Mouse (Mus musculus): Measurements from ENCODE around the gene Mrps7. TPM values are rescaled to one million over a fixed set of nuclear protein-coding genes. Genes with fewer than 3 reads are reported as not detected.

Gene Mrps7
- polyA plus RNA-seq, 1 experiment from 2014 or later: 106 TPM

DNA sequence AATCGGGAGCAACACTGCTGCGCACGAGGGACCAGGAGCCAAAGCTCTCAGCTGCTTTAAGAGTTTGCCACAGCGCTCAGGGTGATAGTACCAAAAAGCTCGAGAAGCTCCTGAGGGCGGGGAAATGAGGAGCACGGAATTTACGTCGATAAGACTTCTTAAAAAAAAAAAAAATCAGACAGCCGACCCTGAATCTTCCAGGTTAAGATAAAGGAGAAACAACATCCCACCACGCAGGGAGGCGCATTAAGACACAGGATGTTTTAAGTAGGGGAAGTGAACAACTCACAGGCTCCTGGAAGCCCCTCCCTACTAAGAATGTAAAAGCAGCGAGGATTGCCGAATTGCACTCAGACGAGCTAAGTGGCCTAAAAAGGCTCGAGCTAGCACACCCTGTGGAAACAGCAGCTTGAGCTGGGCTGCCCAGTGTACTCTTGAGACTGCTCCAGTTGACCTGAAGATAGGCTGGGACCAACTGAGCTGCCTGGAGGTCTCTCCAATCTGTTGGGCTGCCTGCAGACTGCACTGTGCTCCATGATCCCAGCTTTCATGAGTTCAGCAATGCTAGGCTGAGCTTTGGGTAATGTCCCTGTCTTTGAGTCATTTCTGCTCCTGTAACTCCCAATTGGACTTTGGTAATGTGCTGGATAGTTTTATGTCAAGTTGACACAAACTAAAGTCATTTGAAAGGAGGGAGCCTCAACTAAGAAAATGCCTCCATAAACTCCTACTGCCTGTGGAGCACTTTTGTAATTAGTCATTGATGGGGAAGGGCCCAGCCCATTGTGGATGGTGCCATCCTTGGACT is 9.6 kb downstream of the Mrps7 start:
- Histone ChIP-seq H3K4me1 (peaks cover 43% of the 10 kb centered on the region), H3K27me3 (ENCODE audit: low read depth, poor library complexity, severe bottlenecking) (peaks cover 16% of the 10 kb centered on the region), H3K4me3 (peak overlapping the region; percentile 72), H3K27ac (replicated peaks) (peak overlapping the region; percentile 88), H3K36me3 (peaks cover 45% of the 10 kb centered on the region), H3K9me3 (replicated peaks) (no peaks in the 10 kb centered on the region)
- WGBS: under 1% methylated on average over 16 of the region's 16 CpGs
- no peak for DNase-seq (ENCODE audit: low spot score)

DNA sequence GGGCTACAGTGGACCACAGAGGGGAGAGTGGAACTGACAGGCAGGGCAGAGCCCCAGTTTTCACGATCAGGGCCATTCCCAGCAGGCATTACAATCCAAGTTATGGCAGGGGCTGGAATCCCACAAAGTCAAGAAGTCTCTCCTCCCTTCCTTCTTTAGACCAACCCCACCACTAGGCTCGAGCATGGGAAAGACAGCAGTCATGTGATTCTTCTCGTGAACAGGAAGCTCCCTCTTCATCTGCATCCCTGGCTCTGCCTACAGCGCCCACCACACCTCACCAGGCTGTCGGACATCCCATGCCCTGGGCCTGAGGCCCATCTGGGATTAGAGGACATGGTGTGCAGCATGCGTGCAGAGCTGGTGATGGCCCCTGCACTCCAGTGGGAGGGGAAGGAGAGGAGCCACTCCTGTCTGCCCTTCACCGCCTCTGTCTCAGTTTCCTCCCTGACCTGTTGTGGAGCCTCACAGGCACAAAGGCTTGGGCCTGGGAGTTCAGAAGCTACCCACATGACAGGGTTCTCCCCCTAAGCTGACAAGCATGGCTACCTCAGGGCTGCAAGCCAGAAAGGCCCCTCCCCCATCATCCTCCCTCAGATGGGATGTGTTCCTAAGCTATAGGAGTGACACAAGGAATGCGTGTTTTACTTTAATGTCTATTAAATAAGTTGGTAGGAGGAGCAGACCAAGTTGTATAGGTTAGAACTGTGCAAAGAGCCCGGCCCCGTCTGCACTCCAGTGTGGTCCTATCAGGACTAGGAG is 10.8 kb downstream of the Mrps7 start:
- Histone ChIP-seq H3K4me3 (0 out of 2 replicates have a peak overlapping the region, but pooled peaks have one; percentile 4), H3K36me3 (peaks cover 41% of the 10 kb centered on the region), H3K9me3 (replicated peaks) (no peaks in the 10 kb centered on the region), H3K4me1 (peaks cover 43% of the 10 kb centered on the region), H3K27me3 (ENCODE audit: low read depth, poor library complexity, severe bottlenecking) (peaks cover 16% of the 10 kb centered on the region), H3K27ac (replicated peaks) (no peak overlapping the region; the same call in 1 of the 2 replicates)
- no peak for DNase-seq (ENCODE audit: low spot score)
- WGBS: 87% methylated on average over 10 of the region's 10 CpGs

DNA sequence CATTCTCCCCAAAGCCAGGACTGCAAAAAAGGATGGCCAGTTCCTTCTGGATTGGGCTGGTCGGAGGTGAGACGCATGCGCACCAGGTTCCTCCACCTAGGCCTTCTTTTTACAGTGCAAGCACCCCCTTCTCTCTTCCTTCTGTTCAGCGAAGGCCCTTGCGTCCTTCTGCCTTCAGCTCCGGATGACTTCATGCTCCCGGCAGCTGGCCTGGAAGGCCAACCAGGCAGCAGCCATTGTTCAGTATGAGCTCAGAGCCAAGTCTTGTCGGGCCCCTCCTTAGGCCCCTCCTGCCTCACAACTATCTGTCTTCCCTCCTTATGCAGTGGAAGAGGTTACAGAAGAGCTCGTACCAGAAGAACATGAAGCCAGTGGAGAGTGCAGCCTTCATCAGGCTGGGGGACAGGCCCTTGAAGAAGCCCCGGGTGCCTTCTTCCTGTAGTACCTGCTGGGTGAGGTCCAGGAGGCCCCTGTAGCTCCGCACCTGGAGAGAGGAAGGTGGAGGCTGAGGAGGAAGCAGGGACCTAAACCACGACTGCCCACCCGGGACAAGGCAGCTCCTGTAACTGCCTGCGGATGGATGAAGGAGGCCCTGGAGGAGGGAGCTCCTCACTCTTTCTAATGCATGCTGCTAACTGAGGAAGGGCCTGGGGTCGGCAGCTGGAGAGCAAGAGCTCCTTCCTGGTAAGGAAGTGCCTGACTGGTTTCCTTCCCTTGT is 11.5 kb downstream of the Mrps7 start:
- H3K9me3 ChIP-seq (replicated peaks): no peaks in the 10 kb centered on the region
- H3K4me1 ChIP-seq: peaks cover 43% of the 10 kb centered on the region
- no peak for DNase-seq (ENCODE audit: low spot score)
- H3K4me3 ChIP-seq: 0 out of 2 replicates have a peak overlapping the region, but pooled peaks have one; percentile 4
- H3K36me3 ChIP-seq: peaks cover 43% of the 10 kb centered on the region
- WGBS: 86% methylated on average over 15 of the region's 15 CpGs
- H3K27me3 ChIP-seq (ENCODE audit: low read depth, poor library complexity, severe bottlenecking): peaks cover 16% of the 10 kb centered on the region
- H3K27ac ChIP-seq (replicated peaks): 0 out of 2 replicates have a peak overlapping the region, but pooled peaks have one; percentile 4

DNA sequence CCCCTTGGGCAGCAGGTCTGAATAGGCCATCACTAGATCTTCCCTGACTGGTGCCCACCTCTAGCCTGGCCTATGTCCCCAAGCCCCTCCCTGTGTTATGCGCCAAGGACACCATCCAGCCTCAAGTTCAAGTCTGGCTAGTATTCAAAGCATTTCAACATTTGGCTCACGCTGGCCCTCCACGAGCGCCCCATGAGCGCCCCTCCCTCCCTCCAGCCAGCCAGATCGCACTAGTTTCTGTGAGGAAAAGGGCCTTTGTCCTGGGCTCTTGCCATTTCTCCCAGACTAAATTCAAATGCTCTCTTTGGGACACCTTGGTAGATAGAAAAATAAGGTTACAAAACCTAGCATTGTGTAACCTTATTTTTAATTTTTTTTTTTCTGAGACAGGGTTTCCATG is 12.2 kb downstream of the Mrps7 start:
- H3K36me3 ChIP-seq: peaks cover 49% of the 10 kb centered on the region
- no peak overlapping the region for H3K4me3 ChIP-seq
- peaks cover 16% of the 10 kb centered on the region for H3K27me3 ChIP-seq (ENCODE audit: low read depth, poor library complexity, severe bottlenecking)
- no peak overlapping the region for H3K27ac ChIP-seq (replicated peaks)
- 89% methylated on average over 6 of the region's 6 CpGs for WGBS
- DNase-seq (ENCODE audit: low spot score): no peak
- peaks cover 43% of the 10 kb centered on the region for H3K4me1 ChIP-seq
- H3K9me3 ChIP-seq (replicated peaks): no peaks in the 10 kb centered on the region

DNA sequence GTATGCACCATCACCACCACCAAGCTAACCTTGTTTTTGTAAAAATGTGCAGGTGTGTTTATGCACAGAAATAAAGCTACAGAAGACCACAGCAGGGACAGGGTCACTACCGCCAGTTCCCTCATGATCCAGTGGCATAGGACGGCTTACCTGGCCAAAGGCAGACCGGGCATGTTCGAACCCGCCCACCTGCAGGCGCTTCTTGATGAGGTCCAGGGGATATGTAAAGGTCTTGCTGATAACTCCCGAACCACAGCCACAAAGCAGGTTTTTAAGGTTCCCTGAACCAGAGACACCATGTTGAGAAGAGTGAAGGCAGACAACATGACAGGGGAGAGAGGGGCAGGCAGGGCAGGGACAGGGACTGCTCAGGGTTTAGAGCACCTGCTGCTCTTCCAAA is 12.6 kb downstream of the Mrps7 start:
- H3K36me3 ChIP-seq: peaks cover 54% of the 10 kb centered on the region
- 91% methylated on average over 7 of the region's 7 CpGs for WGBS
- H3K4me3 ChIP-seq: no peak overlapping the region
- peaks cover 39% of the 10 kb centered on the region for H3K4me1 ChIP-seq
- H3K27ac ChIP-seq (replicated peaks): no peak overlapping the region
- no peaks in the 10 kb centered on the region for H3K9me3 ChIP-seq (replicated peaks)
- no peak for DNase-seq (ENCODE audit: low spot score)
- peaks cover 16% of the 10 kb centered on the region for H3K27me3 ChIP-seq (ENCODE audit: low read depth, poor library complexity, severe bottlenecking)

DNA sequence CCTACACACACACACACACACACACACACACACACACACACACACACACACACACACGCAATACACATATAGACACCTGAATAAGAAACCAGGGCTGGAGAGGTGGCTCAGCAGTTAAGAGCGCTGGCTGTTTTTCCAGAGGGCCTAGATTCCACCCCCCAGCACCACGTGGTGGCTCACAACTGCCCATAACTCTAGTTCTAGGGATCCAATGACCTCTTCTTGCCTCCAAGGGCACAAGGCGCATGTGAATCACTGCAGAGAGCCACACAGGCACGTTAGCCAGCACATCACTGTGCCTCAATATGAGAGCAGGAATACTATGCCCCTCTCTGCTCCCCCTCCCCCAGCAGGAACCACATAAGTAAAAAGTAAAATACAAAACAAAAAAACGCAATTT is 13.2 kb downstream of the Mrps7 start:
- Histone ChIP-seq H3K27ac (replicated peaks) (no peak overlapping the region), H3K27me3 (ENCODE audit: low read depth, poor library complexity, severe bottlenecking) (peaks cover 16% of the 10 kb centered on the region), H3K4me1 (peaks cover 34% of the 10 kb centered on the region), H3K4me3 (no peak overlapping the region), H3K36me3 (peaks cover 59% of the 10 kb centered on the region), H3K9me3 (replicated peaks) (no peaks in the 10 kb centered on the region)
- WGBS: 85% methylated on average over 6 of the region's 6 CpGs
- DNase-seq (ENCODE audit: low spot score): no peak

DNA sequence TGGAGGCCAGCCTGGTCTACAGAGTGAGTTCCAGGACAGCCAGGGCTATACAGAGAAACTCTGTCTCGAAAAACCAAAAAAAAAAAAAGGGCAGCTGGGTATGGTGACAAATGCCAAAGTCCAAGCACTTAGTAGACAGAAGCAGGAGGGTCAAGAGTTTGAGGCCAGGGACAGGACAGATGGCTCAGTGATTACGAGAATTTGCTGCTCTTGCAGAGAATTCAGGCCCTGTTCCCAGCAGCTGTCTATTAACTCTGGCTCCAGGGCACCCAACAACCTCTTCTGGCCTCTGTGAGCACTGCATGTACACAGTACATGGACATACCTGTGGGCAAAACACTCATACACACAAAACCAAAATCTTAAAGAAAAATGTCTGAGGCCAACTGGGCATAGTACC is 14.3 kb downstream of the Mrps7 start:
- WGBS: 75% methylated on average over 2 of the region's 2 CpGs
- no peak overlapping the region for H3K27ac ChIP-seq (replicated peaks)
- H3K4me1 ChIP-seq: peaks cover 26% of the 10 kb centered on the region
- H3K9me3 ChIP-seq (replicated peaks): no peaks in the 10 kb centered on the region
- H3K36me3 ChIP-seq: peaks cover 70% of the 10 kb centered on the region
- H3K27me3 ChIP-seq (ENCODE audit: low read depth, poor library complexity, severe bottlenecking): peaks cover 16% of the 10 kb centered on the region
- no peak for DNase-seq (ENCODE audit: low spot score)
- no peak overlapping the region for H3K4me3 ChIP-seq

DNA sequence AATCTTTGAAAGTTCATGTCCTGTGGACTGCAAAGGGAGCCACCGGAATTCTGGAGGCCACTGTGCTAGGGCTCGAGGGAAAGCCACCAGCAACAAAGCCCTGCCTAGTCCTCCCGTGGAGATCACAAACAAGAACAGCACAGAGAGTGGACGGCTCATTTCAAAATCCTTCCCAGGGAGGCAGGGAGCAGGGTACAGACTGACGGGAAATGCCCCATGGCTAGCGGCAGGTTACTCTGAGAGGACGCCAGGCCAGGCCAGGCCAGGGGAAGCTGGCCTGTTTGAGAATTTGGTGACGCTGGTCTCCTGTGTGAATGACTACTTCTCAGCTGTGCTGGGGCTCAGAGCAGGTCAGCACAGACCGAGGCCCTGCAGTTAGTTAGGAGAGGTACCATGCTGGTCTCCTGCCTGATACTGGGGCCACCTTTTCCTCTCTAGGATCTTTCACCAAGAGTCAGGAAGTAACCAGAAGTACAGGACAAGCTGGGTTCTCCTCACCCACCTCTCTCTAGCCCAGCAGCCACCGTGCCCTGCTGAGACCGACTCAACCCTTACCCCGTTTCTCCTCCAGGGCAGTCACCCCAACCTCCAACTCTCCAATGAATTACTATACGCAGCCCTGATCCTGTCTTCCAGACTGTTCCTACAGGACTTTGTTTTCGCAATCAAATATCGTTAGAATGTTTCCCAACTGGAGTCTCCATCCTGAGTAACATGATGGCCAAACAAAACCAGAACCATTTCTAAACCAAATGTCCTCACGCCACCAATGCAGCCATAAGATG is 15.2 kb downstream of the Mrps7 start:
- DNase-seq (ENCODE audit: low spot score): no peak
- WGBS: 90% methylated on average over 16 of the region's 16 CpGs
- Histone ChIP-seq H3K9me3 (replicated peaks) (no peaks in the 10 kb centered on the region), H3K36me3 (peaks cover 79% of the 10 kb centered on the region), H3K4me1 (peaks cover 17% of the 10 kb centered on the region; the same call in 1 of the 2 replicates), H3K4me3 (no peak overlapping the region), H3K27ac (replicated peaks) (no peak overlapping the region), H3K27me3 (ENCODE audit: low read depth, poor library complexity, severe bottlenecking) (peaks cover 9% of the 10 kb centered on the region)

DNA sequence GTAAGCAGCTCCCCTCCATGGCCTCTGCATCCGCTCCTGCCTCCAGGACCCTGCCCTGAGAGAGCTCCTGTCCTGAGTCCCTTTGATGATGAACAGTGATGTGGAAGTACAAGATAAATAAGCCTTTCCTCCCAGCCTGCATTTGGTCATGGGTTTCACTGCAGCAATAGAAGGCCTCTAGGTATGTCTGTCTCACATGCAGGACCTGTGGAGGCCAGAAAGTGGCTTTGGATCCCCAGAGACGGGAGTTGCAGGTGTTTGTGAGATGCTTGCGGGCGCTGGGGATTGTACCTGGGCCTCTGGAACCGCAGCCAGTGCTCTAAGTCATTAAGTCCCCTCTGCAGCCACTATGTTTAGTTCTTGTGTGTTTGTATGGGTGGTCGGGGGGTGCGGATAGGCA is 16.2 kb downstream of the Mrps7 start:
- WGBS: 93% methylated on average over 7 of the region's 7 CpGs
- Histone ChIP-seq H3K27ac (replicated peaks) (no peak overlapping the region), H3K4me1 (peaks cover 6% of the 10 kb centered on the region; the same call in 1 of the 2 replicates), H3K9me3 (replicated peaks) (no peaks in the 10 kb centered on the region), H3K27me3 (ENCODE audit: low read depth, poor library complexity, severe bottlenecking) (no peaks in the 10 kb centered on the region), H3K36me3 (peaks cover 70% of the 10 kb centered on the region), H3K4me3 (no peak overlapping the region)
- DNase-seq (ENCODE audit: low spot score): no peak

DNA sequence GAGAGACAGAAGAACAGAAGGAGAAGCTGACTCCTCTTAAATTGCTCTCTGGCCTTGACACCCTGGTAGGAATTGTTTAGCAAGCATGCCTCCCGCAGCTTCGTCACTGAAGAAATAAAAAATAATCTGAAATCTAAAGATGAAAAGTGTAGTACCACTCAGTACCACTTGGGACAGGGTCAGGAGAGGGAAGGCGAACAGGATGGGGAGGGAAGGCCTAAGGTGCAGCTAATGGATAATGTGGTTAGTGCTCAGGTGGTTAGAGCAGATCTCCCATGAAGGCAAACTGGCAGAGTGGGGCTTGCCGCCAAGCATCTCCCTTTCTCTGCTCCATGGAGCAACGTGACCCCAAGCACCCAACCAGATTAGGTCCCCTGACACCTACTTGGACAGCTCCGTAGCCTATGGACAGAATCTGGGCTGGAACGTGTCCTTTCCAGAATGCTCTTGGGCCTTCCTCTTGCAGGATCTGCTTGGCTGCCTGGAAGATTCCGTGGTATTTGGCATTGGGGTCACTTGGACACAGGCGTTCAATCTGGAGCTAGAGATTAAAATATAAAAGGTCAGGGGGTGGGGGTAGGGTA is 19.9 kb downstream of the Mrps7 start:
- 84% methylated on average over 9 of the region's 9 CpGs for WGBS
- no peak for DNase-seq (ENCODE audit: low spot score)
- Histone ChIP-seq H3K27me3 (ENCODE audit: low read depth, poor library complexity, severe bottlenecking) (no peaks in the 10 kb centered on the region), H3K4me3 (no peak overlapping the region), H3K36me3 (peaks cover 51% of the 10 kb centered on the region), H3K4me1 (peaks cover 18% of the 10 kb centered on the region), H3K9me3 (replicated peaks) (no peaks in the 10 kb centered on the region), H3K27ac (replicated peaks) (no peak overlapping the region)

DNA sequence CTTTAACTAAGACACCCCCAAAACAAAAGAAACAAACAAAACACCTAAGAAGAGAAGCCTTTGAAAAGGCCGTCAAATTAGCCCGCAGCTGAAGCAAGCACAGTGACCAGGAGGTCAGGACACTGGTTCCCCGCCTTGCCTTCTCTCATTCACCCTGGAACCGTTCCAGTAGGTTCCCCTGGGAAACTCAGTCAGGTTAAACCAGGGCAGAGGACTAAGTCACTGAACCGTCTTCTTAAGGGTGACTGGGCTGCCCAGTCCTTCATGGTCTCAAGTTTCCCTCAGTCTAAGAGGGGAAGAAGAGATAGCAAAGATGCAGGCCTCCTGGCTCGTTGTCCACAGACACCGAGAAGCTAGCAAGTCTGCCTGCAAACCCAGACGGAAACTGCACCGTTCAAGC is 22.2 kb downstream of the Mrps7 start:
- WGBS: 89% methylated on average over 9 of the region's 9 CpGs

More for the DNA sequence above, 22.2 kb downstream of the Mrps7 start:
- no peak overlapping the region for H3K27ac ChIP-seq (replicated peaks)
- peaks cover 20% of the 10 kb centered on the region for H3K4me1 ChIP-seq
- no peak for DNase-seq (ENCODE audit: low spot score)
- H3K4me3 ChIP-seq: no peak overlapping the region
- no peaks in the 10 kb centered on the region for H3K9me3 ChIP-seq (replicated peaks)
- H3K36me3 ChIP-seq: peaks cover 32% of the 10 kb centered on the region
- no peaks in the 10 kb centered on the region for H3K27me3 ChIP-seq (ENCODE audit: low read depth, poor library complexity, severe bottlenecking)
